Mouse (Mus musculus): Measurements from ENCODE around the gene Katnal1.

The Katnal1 gene

GRCm38 (mm10) chr5:148869583-148869982, 59.5 kb downstream of the Katnal1 start:
- no peak for DNase-seq

DNA sequence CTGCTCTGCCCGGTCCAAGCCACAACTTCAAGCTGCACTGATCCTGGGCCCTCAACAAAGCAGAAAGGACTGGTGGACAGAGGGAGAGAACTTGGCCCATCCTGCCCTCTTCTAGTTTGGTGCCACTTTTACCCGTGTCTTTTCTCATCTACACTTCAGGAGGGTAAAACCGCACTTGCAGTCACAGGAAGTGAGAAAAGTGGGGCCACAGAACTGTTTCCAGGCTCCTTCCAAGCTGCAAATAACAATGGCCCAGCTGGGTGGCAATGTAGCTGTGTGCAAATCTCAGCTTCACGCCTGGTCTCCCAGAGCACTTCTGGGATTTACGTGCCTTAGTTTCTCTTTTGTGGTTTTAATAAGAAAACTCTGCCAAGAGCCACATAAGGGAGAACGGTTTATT, 61.4 kb downstream of the Katnal1 start:
- DNase-seq = no peak

GRCm38 (mm10) chr5:148867171-148867570, 61.9 kb downstream of the Katnal1 start:
- DNase-seq = no peak

- no peak for DNase-seq
Observed at GRCm38 (mm10) chr5:148866571-148866970, 62.5 kb downstream of the Katnal1 start.

- DNase-seq = no peak
Observed at GRCm38 (mm10) chr5:148863409-148863808, 65.7 kb downstream of the Katnal1 start.

- no peak for DNase-seq
Observed at GRCm38 (mm10) chr5:148862853-148863252, 66.3 kb downstream of the Katnal1 start.

DNA sequence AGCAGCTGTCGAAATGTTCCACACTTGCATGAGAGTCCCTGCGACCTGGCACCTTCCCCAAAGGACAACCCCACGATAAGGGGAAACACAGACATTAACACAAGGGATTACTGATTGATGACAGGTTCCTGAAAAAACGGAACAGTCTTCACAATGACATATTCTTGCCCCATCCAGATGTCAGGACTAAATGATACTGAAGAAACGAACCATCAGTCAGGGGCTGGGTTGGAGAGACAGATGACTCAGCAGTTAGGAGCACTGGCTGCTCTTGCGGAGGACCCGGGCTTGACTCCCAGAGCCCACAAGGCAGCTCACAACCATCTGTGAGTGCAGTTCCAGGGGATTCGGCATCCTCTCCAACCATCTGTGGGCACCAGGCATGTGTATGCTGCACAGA, 67.0 kb downstream of the Katnal1 start:
- DNase-seq = no peak

- DNase-seq = no peak
Observed at GRCm38 (mm10) chr5:148857522-148857921, 71.6 kb downstream of the Katnal1 start.

DNA sequence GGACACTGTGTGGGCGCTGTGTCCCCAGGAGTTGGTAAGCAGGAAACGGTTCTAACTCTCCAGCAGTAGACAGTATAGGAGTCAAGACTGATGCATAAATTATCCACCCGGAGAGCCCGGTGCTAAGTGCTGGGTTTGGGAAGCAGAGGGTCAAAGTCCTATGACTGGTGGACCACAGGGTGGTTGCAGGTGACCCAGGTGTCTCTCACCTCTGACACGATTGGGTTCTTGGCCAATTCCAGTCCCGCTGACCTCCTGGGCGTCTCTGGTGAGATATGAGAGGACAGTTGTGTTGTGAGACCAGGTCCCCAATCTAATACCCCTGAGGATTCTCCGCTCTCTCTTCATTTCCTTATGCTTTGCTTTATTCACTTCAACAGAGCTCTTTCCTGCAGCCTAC, 74.1 kb downstream of the Katnal1 start:
- no peak for DNase-seq

DNA sequence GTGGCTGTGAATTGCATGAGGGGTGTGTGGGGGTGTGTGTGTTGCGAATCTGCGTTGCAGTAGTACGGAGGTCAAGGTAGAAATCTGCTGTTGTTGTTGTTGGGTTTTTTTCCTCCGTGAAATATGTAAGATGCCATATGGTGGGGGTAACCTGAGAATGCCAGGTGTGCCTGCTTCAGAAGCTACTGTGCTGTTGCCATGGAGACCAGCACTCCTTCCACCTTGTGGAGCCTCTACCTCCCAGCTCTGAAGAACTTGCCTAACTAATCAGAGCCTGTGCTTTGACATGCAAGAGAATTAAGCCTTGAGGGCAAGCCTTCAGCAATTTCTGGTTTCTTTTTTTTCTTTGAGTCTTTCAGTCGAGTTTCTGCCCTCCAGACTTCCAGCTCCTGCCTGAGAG, 75.0 kb downstream of the Katnal1 start:
- DNase-seq = no peak

- no peak for DNase-seq
Observed at GRCm38 (mm10) chr5:148849516-148849915, 79.6 kb downstream of the Katnal1 start.

- DNase-seq = no peak
Observed at GRCm38 (mm10) chr5:148847032-148847431, 82.1 kb downstream of the Katnal1 start.

GRCm38 (mm10) chr5:148837069-148837468, 92.1 kb downstream of the Katnal1 start:
- DNase-seq = peak; percentile 57

- peak; percentile 82 for DNase-seq
Observed at GRCm38 (mm10) chr5:148831596-148832257, 97.4 kb downstream of the Katnal1 start.

GRCm38 (mm10) chr5:148831141-148831547, 98.0 kb downstream of the Katnal1 start:
- DNase-seq = peak; percentile 41

GRCm38 (mm10) chr5:148825732-148826131, 103.4 kb downstream of the Katnal1 start:
- DNase-seq = no peak

DNA sequence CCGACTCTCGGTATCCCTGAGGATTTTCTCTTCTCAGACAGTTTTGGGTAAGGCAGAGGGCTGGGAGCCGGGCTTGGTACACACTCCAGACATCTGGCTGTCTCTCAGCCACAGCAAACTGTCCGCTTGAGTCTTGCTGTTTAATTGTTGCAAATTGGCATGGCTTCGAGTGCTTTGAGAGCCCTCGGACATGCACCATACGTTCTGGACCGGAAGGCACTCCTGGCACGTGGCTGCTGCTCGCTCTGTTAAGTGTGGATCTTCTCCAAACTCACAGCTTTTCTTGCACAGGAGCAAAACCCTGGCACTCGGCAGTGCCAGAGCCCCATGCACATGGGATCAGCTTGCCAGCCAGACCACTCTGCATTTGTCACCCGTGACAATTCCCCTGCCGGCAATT, 106.3 kb downstream of the Katnal1 start:
- no peak for DNase-seq

Measured in embryo, embryonic 11 days (tissue).